Mouse (Mus musculus) kidney, adult 2 months (tissue): ENCODE results near the gene Spop.

Source experiments
- CTCF ChIP-seq: fragments of 200-500 bp; conservative IDR thresholded peaks from 2 replicates; pipeline ENCODE4 v1.5.1; 2011; ENCODE audit warnings: low read depth, mild to moderate bottlenecking, control low read depth, low read length, moderate library complexity, mixed read lengths; ENCODE audit not compliant: insufficient read depth, insufficient read length
- POLR2A ChIP-seq: fragments of 200-500 bp; IDR thresholded peaks from one replicate; pipeline ENCODE4 v1.6.1; 2011; ENCODE audit warnings: low read depth, low read length, control low read depth

GRCm38 (mm10) chr11:95381146-95381545 lies 32.7 kb upstream of the Spop start:
- TF ChIP-seq POLR2A = no peak
- TF ChIP-seq CTCF = no peak
